Mouse (Mus musculus) MEL (cell line): ENCODE data around the gene Polr1b. TPM values are rescaled to one million over a fixed set of nuclear protein-coding genes. Genes with fewer than 3 reads are reported as not detected.

Experiments used
- DNase-seq: peaks from one replicate; pipeline ENCODE4 v3.0.0; 2011; ENCODE audit warnings: low read depth, low spot score
- H3K27ac ChIP-seq: 2 replicates; pipeline ENCODE4 v1.5.1; 2012; ENCODE audit warnings: low read depth, mild to moderate bottlenecking, control low read depth, low read length, moderate library complexity; ENCODE audit not compliant: control insufficient read depth
- H3K27me3 ChIP-seq, 2 experiments: fragments of 150-350 bp in 1 of 2; sonication (generic) in 1 of 2; 2 replicates each; pipeline ENCODE4 v1.6.1; 2012; ENCODE audit warnings: low read length in 2 of 2, mild to moderate bottlenecking in 2 of 2, improper control_type of control experiment in 1 of 2, moderate library complexity in 1 of 2; ENCODE audit not compliant: insufficient read depth in 2 of 2, control insufficient read depth in 1 of 2
- H3K36me3 ChIP-seq, 2 experiments: 2 replicates each; pipeline ENCODE4 v1.6.1; 2012 to 2014; ENCODE audit warnings: low read length in 2 of 2, improper control_type of control experiment in 1 of 2, inconsistent platforms in 1 of 2, mild to moderate bottlenecking in 1 of 2; ENCODE audit not compliant: insufficient read depth in 2 of 2, control insufficient read depth in 1 of 2
- H3K4me1 ChIP-seq, 2 experiments: fragments of 150-350 bp in 1 of 2; sonication (generic) in 1 of 2; 2 replicates each; pipeline ENCODE4 v1.6.1; 2012; ENCODE audit warnings: low read length in 2 of 2, improper control_type of control experiment in 1 of 2, mild to moderate bottlenecking in 1 of 2; ENCODE audit not compliant: insufficient read depth in 2 of 2, control insufficient read depth in 1 of 2
- H3K4me3 ChIP-seq, 2 experiments: fragments of 150-350 bp in 1 of 2; sonication (generic) in 1 of 2; 2 replicates each; pipeline ENCODE4 v1.5.1; 2012; ENCODE audit warnings: low read depth in 2 of 2, low read length in 2 of 2, mild to moderate bottlenecking in 2 of 2, moderate library complexity in 2 of 2, control low read depth in 1 of 2, improper control_type of control experiment in 1 of 2; ENCODE audit not compliant: control insufficient read depth in 1 of 2, insufficient read depth in 1 of 2
- H3K79me2 ChIP-seq: 2 replicates; pipeline ENCODE4 v1.6.1; 2012; ENCODE audit warnings: mild to moderate bottlenecking, low read length, moderate library complexity; ENCODE audit not compliant: control insufficient read depth, poor library complexity, insufficient read depth
- H3K9ac ChIP-seq: 2 replicates; pipeline ENCODE4 v1.6.1; 2012; ENCODE audit warnings: low read depth, mild to moderate bottlenecking, control low read depth, low read length, moderate library complexity; ENCODE audit not compliant: control insufficient read depth, poor library complexity, severe bottlenecking
- H3K9me3 ChIP-seq: fragments of 150-350 bp; sonication (generic); replicated peaks from 2 replicates; pipeline ENCODE4 v1.6.1; 2012; ENCODE audit warnings: mild to moderate bottlenecking, low read length, improper control_type of control experiment, moderate library complexity; ENCODE audit not compliant: insufficient read depth
- CHD1 ChIP-seq: IDR thresholded peaks from 2 replicates; pipeline ENCODE4 v1.6.1; 2012; ENCODE audit warnings: low read depth, mild to moderate bottlenecking, inconsistent platforms, low read length, improper control_type of control experiment
- CTCF ChIP-seq, 3 experiments: IDR thresholded peaks in 2 of 3; conservative IDR thresholded peaks in 1 of 3; 2 replicates each; pipeline ENCODE4 v1.5.1; 2011 to 2012; ENCODE audit warnings: low read length in 3 of 3, low read depth in 2 of 3, mild to moderate bottlenecking in 2 of 3, improper control_type of control experiment in 1 of 3, inconsistent platforms in 1 of 3, mixed read lengths in 1 of 3, moderate library complexity in 1 of 3; ENCODE audit not compliant: control insufficient read depth in 1 of 3, insufficient read depth in 1 of 3, poor library complexity in 1 of 3, severe bottlenecking in 1 of 3
- E2F4 ChIP-seq: IDR thresholded peaks from 2 replicates; pipeline ENCODE4 v1.6.1; 2011; ENCODE audit warnings: low read depth, low read length, improper control_type of control experiment, borderline replicate concordance
- ETS1 ChIP-seq: IDR thresholded peaks from 2 replicates; pipeline ENCODE4 v1.6.1; 2012; ENCODE audit warnings: low read depth, mild to moderate bottlenecking, inconsistent platforms, low read length, improper control_type of control experiment, moderate library complexity
- GABPA ChIP-seq: IDR thresholded peaks from 2 replicates; pipeline ENCODE4 v1.6.1; 2012; ENCODE audit warnings: low read depth, mild to moderate bottlenecking, inconsistent platforms, low read length, improper control_type of control experiment, moderate library complexity
- GATA1 ChIP-seq: IDR thresholded peaks from 2 replicates; pipeline ENCODE4 v1.6.1; 2011; ENCODE audit warnings: low read depth, low read length, improper control_type of control experiment
- JUND ChIP-seq: IDR thresholded peaks from 2 replicates; pipeline ENCODE4 v1.6.1; 2011; ENCODE audit warnings: low read depth, mild to moderate bottlenecking, improper control_type of control experiment, low read length
- MAFK ChIP-seq: IDR thresholded peaks from 2 replicates; pipeline ENCODE4 v1.6.1; 2011; ENCODE audit warnings: low read depth, mild to moderate bottlenecking, low read length, improper control_type of control experiment, borderline replicate concordance
- MAZ ChIP-seq: IDR thresholded peaks from 2 replicates; pipeline ENCODE4 v1.6.1; 2012; ENCODE audit warnings: low read depth, mild to moderate bottlenecking, inconsistent platforms, low read length, improper control_type of control experiment
- MEF2A ChIP-seq: IDR thresholded peaks from 2 replicates; pipeline ENCODE4 v1.6.1; 2014; ENCODE audit warnings: low read depth, mild to moderate bottlenecking, inconsistent platforms, low read length, improper control_type of control experiment; ENCODE audit not compliant: poor library complexity, insufficient replicate concordance, severe bottlenecking; ENCODE audit errors: extremely low read depth
- MXI1 ChIP-seq: IDR thresholded peaks from 2 replicates; pipeline ENCODE4 v1.6.1; 2011; ENCODE audit warnings: mild to moderate bottlenecking, low read depth, low read length, improper control_type of control experiment
- MYB ChIP-seq: IDR thresholded peaks from 2 replicates; pipeline ENCODE4 v1.6.1; 2011; ENCODE audit warnings: mild to moderate bottlenecking, low read depth, low read length, improper control_type of control experiment
- MYC ChIP-seq: IDR thresholded peaks from 2 replicates; pipeline ENCODE4 v1.6.1; 2011; ENCODE audit warnings: low read depth, mild to moderate bottlenecking, low read length, improper control_type of control experiment, moderate library complexity
- NELFE ChIP-seq: IDR thresholded peaks from 2 replicates; pipeline ENCODE4 v1.6.1; 2011; ENCODE audit warnings: low read depth, low read length, improper control_type of control experiment
- NRF1 ChIP-seq: IDR thresholded peaks from 2 replicates; pipeline ENCODE4 v1.6.1; 2014; ENCODE audit warnings: low read depth, mild to moderate bottlenecking, inconsistent platforms, low read length, improper control_type of control experiment, moderate library complexity; ENCODE audit not compliant: poor library complexity, insufficient read depth, severe bottlenecking
- POLR2A ChIP-seq, 2 experiments: IDR thresholded peaks; 2 replicates each; pipeline ENCODE4 v1.6.1; 2011 to 2012; ENCODE audit warnings: low read length in 2 of 2, mild to moderate bottlenecking in 2 of 2, control low read depth in 1 of 2, improper control_type of control experiment in 1 of 2, low read depth in 1 of 2, moderate library complexity in 1 of 2; ENCODE audit not compliant: control insufficient read depth in 1 of 2, insufficient read depth in 1 of 2, poor library complexity in 1 of 2
- POLR2AphosphoS2 ChIP-seq: IDR thresholded peaks from 2 replicates; pipeline ENCODE4 v1.6.1; 2011; ENCODE audit warnings: low read length, improper control_type of control experiment
- POLR2AphosphoS5 ChIP-seq: IDR thresholded peaks from 2 replicates; pipeline ENCODE4 v1.6.1; 2012; ENCODE audit warnings: low read depth, borderline replicate concordance, mild to moderate bottlenecking, inconsistent platforms, low read length, moderate library complexity, mixed read lengths
- RAD21 ChIP-seq: IDR thresholded peaks from 2 replicates; pipeline ENCODE4 v1.6.1; 2011; ENCODE audit warnings: mild to moderate bottlenecking, low read depth, low read length, improper control_type of control experiment
- SIN3A ChIP-seq: IDR thresholded peaks from 2 replicates; pipeline ENCODE4 v1.6.1; 2012; ENCODE audit warnings: low read length, improper control_type of control experiment, inconsistent platforms
- TAL1 ChIP-seq: IDR thresholded peaks from 2 replicates; pipeline ENCODE4 v1.6.1; 2012; ENCODE audit warnings: mild to moderate bottlenecking, inconsistent platforms, low read length, moderate library complexity, mixed read lengths
- TBP ChIP-seq: IDR thresholded peaks from 2 replicates; pipeline ENCODE4 v1.8.0; 2011; ENCODE audit warnings: low read depth, low read length, improper control_type of control experiment
- TCF12 ChIP-seq: IDR thresholded peaks from 2 replicates; pipeline ENCODE4 v1.6.1; 2014; ENCODE audit warnings: low read depth, mild to moderate bottlenecking, inconsistent platforms, low read length, improper control_type of control experiment, moderate library complexity
- USF1 ChIP-seq: IDR thresholded peaks from 2 replicates; pipeline ENCODE4 v1.6.1; 2014; ENCODE audit warnings: low read depth, mild to moderate bottlenecking, inconsistent platforms, low read length, improper control_type of control experiment, moderate library complexity
- ZC3H11A ChIP-seq: IDR thresholded peaks from 2 replicates; pipeline ENCODE4 v1.6.1; 2012; ENCODE audit warnings: low read depth, mild to moderate bottlenecking, inconsistent platforms, low read length, improper control_type of control experiment
- ZKSCAN1 ChIP-seq: IDR thresholded peaks from 2 replicates; pipeline ENCODE4 v1.6.1; 2012; ENCODE audit warnings: low read depth, mild to moderate bottlenecking, inconsistent platforms, low read length, improper control_type of control experiment, moderate library complexity
- ZMIZ1 ChIP-seq: IDR thresholded peaks from 2 replicates; pipeline ENCODE4 v1.6.1; 2012; ENCODE audit warnings: low read depth, mild to moderate bottlenecking, inconsistent platforms, low read length, improper control_type of control experiment, moderate library complexity
- ZNF384 ChIP-seq: IDR thresholded peaks from 2 replicates; pipeline ENCODE4 v1.6.1; 2012; ENCODE audit warnings: low read depth, mild to moderate bottlenecking, inconsistent platforms, low read length, improper control_type of control experiment
- polyA plus RNA-seq, 2 experiments: library from polyadenylated mRNA; stranded (reverse) in 1 of 2; unstranded in 1 of 2; fragments of >175 nt in 1 of 2; fragments of >200 nt in 1 of 2; gene quantifications; 2 replicates each; pipeline versions ENCODE4 v1.2.1 to v1.2.4; 2012; ENCODE audit warnings: low replicate concordance in 2 of 2, low read depth in 1 of 2; ENCODE audit not compliant: insufficient read length in 2 of 2, insufficient read depth in 1 of 2, missing spikeins in 1 of 2
- total RNA-seq: library from RNA; depleted of rRNA; stranded (reverse); fragments of 300-350 nt; gene quantifications from 2 replicates; pipeline ENCODE4 v1.2.3, GENCODE M21; 2012

The Polr1b gene
- total and polyA plus RNA-seq, 3 experiments, result 90.1 to 92.8 TPM; not detected in 1

- H3K79me2 ChIP-seq, result peaks cover 4% of the 10 kb centered on the region; the same call in 1 of the 2 replicates
- peaks cover 4 to 5% of the 10 kb centered on the region in 2 experiments for H3K27me3 ChIP-seq
- H3K27ac ChIP-seq, result no peak overlapping the region
- H3K36me3 ChIP-seq, result no peaks in the 10 kb centered on the region
- H3K4me3 ChIP-seq, result no peak overlapping the region
- H3K9ac ChIP-seq, result no peak overlapping the region
- no peak for DNase-seq
- no peaks in the 10 kb centered on the region for H3K4me1 ChIP-seq
- no peaks in the 10 kb centered on the region for H3K9me3 ChIP-seq
- TF ChIP-seq ETS1 (no peak), MYB (no peak), MAFK (no peak), TBP (no peak)
Observed at GRCm38 (mm10) chr2:129061456-129062059, 39.2 kb upstream of the Polr1b start.

GRCm38 (mm10) chr2:129065437-129066282, 35.1 kb upstream of the Polr1b start, which contains the start of gene Ttl:
TSS of gene Ttl (plus strand) at chr2:129065942.
- DNase-seq, result peak; percentile 78
- peak within 1 kb of the TSS; percentile 87 for H3K9ac ChIP-seq
- H3K27ac ChIP-seq, result no peak within 1 kb of the TSS
- H3K36me3 ChIP-seq, result peaks cover 0 to 5% of the 10 kb centered on the region in 2 experiments; a peak in 1 of 4 replicates
- H3K27me3 ChIP-seq, result peaks cover 0 to 2% of the 10 kb centered on the region in 2 experiments; a peak in 1 of 4 replicates
- peak within 1 kb of the TSS; percentile 80 to 94 for H3K4me3 ChIP-seq
- peaks cover 7% of the 10 kb centered on the region; the same call in 1 of the 2 replicates for H3K79me2 ChIP-seq
- peaks cover 0 to 5% of the 10 kb centered on the region in 2 experiments; a peak in 1 of 4 replicates for H3K4me1 ChIP-seq
- no peaks in the 10 kb centered on the region for H3K9me3 ChIP-seq
- TF ChIP-seq NRF1 (0 out of 2 replicates have a peak, but pooled peaks have one; percentile 7), TCF12 (peak; percentile 4; the same call in 1 of the 2 replicates), ZC3H11A (no peak), ZNF384 (no peak), MYB (no peak), ZMIZ1 (no peak), CTCF (IDR thresholded peaks at IDR 0.05 in 2 of 3, conservative IDR thresholded peaks at IDR 0.05 in 1 of 3; ENCODE audit: control insufficient read depth in 1 of 3, insufficient read depth in 1 of 3, low read depth in 2 of 3, low read length in 3 of 3, poor library complexity in 1 of 3, severe bottlenecking in 1 of 3) (0 out of 6 replicates have a peak, but pooled peaks of 1 of the 3 experiments have one; percentile 8), SIN3A (no peak; the same call in 1 of the 2 replicates), TAL1 (no peak), RAD21 (no peak), MAFK (no peak), JUND (no peak), NELFE (peak; percentile 64), ETS1 (no peak), E2F4 (no peak), GATA1 (no peak), USF1 (no peak), POLR2AphosphoS5 (no peak), GABPA (no peak), ZKSCAN1 (no peak), CHD1 (no peak), POLR2AphosphoS2 (0 out of 2 replicates have a peak, but pooled peaks have one; percentile 31), MXI1 (0 out of 2 replicates have a peak, but pooled peaks have one; percentile 6), MEF2A (no peak), MYC (no peak), POLR2A (IDR thresholded peaks at IDR 0.05; ENCODE audit: control insufficient read depth in 1 of 2, insufficient read depth in 1 of 2, low read depth in 1 of 2, low read length in 2 of 2, poor library complexity in 1 of 2) (peak; percentile 63 to 91), MAZ (no peak)
